Mouse (Mus musculus) right cerebral cortex, postnatal 10 days (tissue): Measurements from ENCODE around the gene Calm5.
"Not testable (repeated sequence)": the region's sequence is repeated elsewhere in the genome, so short reads cannot be mapped to it uniquely, and the experiment has no call there.

Source experiments
- DNase-seq, 2 experiments: peaks; one replicate each; pipeline ENCODE4 v3.0.0; 2021; ENCODE audit warnings: low spot score in 2 of 2

Gene Calm5

GRCm38 (mm10) chr13:3853648-3854333 lies at the start of gene Calm5:
Gene Calm5 (plus strand): TSS chr13:3854173.
- DNase-seq: not testable (repeated sequence)

DNA sequence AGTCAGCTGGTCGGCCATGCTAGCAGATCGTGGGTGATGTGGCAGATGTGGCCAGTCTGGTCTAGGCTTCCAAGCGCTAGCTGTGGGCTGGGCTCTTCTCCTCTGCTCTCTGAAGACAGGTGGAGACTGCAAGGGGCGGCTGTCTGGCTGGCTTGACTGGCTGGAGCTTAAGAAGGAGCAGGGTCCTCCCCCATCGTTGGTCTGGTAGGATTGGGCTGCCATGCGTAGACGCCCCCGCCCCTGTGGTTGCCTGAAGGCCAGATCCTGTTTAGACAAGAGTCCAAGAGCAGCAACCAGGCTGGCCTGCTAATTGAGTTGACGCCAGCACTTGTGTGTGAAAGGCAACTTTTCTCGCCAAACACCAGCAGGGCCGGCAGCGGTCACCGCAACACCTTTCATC lies 49.8 kb upstream of the Calm5 start, which contains the start of gene Calml3:
Gene Calml3, minus strand, starts transcription at position 131 of the 400 bp plus-strand sequence.
- no peak for DNase-seq

- no peak for DNase-seq
Observed at GRCm38 (mm10) chr13:3805132-3805531, 48.8 kb upstream of the Calm5 start.

GRCm38 (mm10) chr13:3805638-3806037 lies 48.3 kb upstream of the Calm5 start:
- no peak for DNase-seq

GRCm38 (mm10) chr13:3807131-3807827 lies 46.7 kb upstream of the Calm5 start:
- DNase-seq: no peak

GRCm38 (mm10) chr13:3818012-3818739 lies 35.8 kb upstream of the Calm5 start:
- no peak for DNase-seq

DNA sequence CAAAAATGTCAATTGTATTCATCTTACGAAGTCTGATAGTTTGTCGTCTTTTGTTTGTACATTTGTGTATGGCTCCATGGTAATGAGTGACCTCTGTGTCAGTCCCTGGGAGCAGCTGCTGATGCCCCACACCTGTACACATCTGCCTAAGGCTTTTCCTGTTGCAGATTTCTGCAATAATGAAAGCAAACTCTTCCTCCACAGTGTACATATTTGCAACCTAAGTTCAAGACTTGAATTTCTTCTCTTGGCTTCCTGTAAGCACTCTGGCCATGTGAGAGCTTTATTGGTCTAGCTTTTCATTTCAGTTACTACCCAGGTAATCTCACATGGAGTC lies 35.3 kb upstream of the Calm5 start:
- DNase-seq: no peak

DNA sequence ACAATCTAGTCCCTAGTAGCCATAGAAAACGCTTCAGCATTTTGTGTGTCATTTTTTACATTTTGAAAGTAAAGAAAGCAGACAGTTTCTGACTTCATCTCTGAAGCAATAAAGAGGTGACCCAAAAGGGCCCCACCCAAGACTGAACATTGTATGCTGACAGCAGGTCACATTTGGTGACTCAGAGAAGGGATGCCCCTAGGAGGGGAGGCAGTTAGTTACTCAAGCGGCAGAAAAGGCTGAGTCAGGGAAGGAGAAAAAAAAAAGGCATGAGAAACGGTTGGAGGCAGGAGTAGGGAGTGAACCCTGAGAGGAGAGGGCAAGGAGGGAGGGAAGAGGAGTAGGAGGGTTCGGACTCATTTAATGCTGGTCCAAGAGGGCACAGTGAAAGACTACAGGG lies 31.9 kb upstream of the Calm5 start:
- DNase-seq: no peak

DNA sequence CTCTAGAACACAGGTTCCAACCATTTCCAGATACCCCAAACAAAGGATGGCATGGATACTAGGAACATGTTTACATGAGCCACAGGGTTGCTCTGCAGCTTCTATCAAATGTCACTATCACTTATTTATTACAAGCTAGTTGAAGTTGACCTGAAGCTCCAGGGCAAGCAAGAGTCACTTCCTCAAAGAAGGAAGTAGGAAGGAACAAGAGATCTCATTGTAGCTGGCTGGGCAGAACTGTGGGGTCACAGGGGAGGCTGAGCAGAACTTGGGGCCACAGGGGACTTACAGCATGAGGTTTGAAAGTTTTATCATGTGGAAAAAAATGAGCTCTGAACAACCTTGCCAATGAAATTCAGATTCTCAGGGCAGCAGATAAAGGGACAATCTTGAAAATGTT lies 28.2 kb upstream of the Calm5 start:
- DNase-seq: no peak

- DNase-seq: no peak
Observed at GRCm38 (mm10) chr13:3831546-3831945, 22.4 kb upstream of the Calm5 start.

DNA sequence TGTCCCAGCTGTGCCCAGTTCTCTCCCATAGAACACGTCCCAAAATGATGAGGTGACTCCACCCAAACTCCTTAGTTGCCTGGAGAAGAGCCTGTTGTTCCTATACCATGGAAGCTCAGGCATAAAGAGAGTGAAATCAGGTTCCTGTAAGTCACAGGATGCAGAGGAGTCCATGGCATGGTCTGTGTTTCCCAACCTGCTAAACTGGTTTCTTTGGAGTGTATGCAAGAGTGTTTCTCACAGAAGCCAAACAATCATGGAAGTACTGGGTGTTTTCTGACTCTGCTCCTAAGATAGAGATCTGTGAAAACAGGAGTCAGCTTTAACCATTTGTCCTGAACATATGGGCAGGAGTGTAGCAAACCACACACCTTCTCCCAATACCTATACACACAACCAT lies 22.0 kb upstream of the Calm5 start:
- DNase-seq: no peak

DNA sequence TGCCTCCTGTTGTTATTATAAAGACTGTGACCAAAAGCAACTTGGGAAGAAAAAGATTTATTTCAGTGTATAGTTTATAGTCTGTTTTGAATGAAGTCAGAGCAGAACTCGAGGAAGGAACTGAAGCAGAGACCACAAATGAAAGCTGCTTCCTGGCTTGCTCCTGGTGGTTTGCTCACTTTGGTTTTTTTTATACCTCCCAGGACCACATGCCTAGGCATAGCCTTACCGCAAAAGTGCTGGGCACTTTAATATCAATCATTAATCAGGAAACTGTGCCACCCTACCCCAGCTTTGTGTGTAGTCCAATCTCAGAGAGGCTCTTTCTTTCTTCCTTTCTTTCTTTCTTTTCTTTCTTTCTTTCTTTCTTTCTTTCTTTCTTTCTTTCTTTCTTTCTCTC lies 21.5 kb upstream of the Calm5 start:
- no peak for DNase-seq

GRCm38 (mm10) chr13:3833644-3834043 lies 20.3 kb upstream of the Calm5 start:
- not testable (repeated sequence) for DNase-seq

GRCm38 (mm10) chr13:3837312-3837807 lies 16.6 kb upstream of the Calm5 start, which contains the start of gene Calm4:
Gene Calm4 (plus strand): TSS chr13:3837757.
- DNase-seq: not testable (repeated sequence)

DNA sequence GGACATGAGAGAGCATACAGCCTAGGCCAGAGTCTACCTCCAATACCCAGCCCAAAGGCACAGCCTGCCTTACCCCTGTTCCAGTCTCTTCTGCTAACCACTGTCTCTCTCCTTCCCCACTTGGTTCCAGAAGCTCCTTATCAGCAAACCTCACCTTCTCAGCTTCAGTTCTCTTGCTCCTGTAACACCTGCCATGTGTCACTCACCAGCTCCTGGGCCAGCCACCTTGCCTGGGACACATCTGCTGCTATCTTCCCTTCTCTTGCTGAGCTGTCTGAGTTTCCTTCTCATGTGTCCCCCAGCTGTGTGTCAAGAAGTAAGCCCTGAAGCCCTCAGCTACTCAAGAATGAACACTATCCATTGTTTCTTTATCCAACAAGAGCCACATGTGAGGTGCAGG lies 13.3 kb upstream of the Calm5 start:
- not testable (repeated sequence) for DNase-seq

DNA sequence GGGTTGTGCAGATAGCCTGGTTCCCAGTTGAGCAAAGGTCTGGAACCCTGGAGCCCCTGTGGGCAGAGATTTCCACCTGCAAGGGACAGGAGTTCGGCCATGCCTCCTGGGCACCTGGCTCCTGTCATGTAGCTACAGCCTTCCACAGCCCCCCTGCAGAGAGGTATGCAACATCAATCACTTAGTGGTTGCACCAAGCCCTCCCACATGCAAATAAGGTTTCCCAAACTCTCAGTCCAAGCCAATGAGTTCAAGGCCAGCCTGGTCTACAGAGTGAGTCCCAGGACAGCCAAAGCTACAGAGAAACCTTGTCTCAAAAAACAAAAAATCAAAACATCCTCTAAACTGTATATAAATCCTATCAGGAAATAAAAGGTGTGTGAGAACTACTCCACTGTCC lies 3.6 kb upstream of the Calm5 start:
- no peak for DNase-seq

DNA sequence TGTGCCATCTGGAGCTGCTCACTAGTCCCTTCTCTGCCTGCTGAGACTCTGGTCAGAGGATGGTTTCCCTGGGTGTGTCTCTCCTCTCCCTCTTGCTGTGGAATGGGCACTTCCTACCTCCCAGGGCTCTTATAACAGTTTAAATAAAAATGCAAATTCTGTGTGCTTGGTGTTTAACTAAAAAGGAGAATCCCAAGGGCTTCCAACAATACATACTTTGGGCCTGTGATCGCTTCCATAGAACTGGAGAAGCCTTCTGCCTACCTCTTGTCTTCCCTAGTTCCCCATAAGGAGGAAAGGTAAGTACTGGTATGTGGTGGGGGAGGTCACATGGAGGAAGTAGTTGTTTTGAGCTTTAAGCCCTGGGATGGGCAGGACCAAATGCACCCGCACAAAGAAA lies 883 bp downstream of the Calm5 start:
- no peak for DNase-seq

DNA sequence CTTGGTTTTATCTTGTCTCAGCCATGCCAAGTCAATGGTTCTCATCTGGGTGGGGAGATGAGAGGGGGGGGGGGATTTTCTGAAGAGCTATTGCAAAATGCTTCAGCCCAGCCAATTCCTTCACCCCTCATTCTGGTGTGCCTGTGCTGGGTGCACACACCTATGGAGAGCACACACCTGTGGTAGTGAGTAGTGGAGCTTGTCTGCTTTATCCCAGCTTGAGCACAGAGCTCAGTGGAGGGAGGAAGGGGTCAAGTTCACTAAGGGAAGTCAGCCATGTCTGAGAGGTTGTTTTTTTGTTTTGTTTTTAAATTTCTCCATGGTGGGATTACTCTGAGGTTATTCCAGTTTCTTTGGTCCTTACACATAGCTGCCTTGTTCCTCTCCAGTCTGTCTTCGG lies 2.3 kb downstream of the Calm5 start:
- no peak for DNase-seq

- DNase-seq: no peak
Observed at GRCm38 (mm10) chr13:3861251-3861650, 7.3 kb downstream of the Calm5 start.

- DNase-seq: no peak
Observed at GRCm38 (mm10) chr13:3862325-3862724, 8.4 kb downstream of the Calm5 start.

GRCm38 (mm10) chr13:3862922-3863580 lies 9.1 kb downstream of the Calm5 start:
- DNase-seq: no peak
